Mouse (Mus musculus) spleen, adult 12 weeks (tissue): ENCODE measurements around the gene Hspb1.

ENCODE experiments used
- DNase-seq: peaks from one replicate; pipeline ENCODE4 v3.0.0; 2022; ENCODE audit warnings: low spot score

The Hspb1 gene

GRCm38 (mm10) chr5:135913201-135913600, 25.5 kb downstream of the Hspb1 start:
- no peak for DNase-seq

- no peak for DNase-seq
Observed at GRCm38 (mm10) chr5:135914156-135914555, 26.4 kb downstream of the Hspb1 start.

- no peak for DNase-seq
Observed at GRCm38 (mm10) chr5:135916051-135916565, 28.4 kb downstream of the Hspb1 start.

GRCm38 (mm10) chr5:135916601-135917000, 28.9 kb downstream of the Hspb1 start:
- no peak for DNase-seq

- no peak for DNase-seq
Observed at GRCm38 (mm10) chr5:135917327-135918058, 29.8 kb downstream of the Hspb1 start.

- no peak for DNase-seq
Observed at GRCm38 (mm10) chr5:135918059-135918437, 30.3 kb downstream of the Hspb1 start.

- DNase-seq: no peak
Observed at GRCm38 (mm10) chr5:135918593-135918992, 30.9 kb downstream of the Hspb1 start.

GRCm38 (mm10) chr5:135919902-135920301, 32.2 kb downstream of the Hspb1 start:
- no peak for DNase-seq

- no peak for DNase-seq
Observed at GRCm38 (mm10) chr5:135923901-135924300, 36.2 kb downstream of the Hspb1 start.

- DNase-seq: no peak
Observed at GRCm38 (mm10) chr5:135929685-135930424, 42.1 kb downstream of the Hspb1 start.

GRCm38 (mm10) chr5:135931526-135931925, 43.8 kb downstream of the Hspb1 start:
- no peak for DNase-seq

GRCm38 (mm10) chr5:135932359-135932758, 44.6 kb downstream of the Hspb1 start:
- no peak for DNase-seq

- DNase-seq: no peak
Observed at GRCm38 (mm10) chr5:135933222-135933899, 45.6 kb downstream of the Hspb1 start.

- no peak for DNase-seq
Observed at GRCm38 (mm10) chr5:135933900-135934441, 46.3 kb downstream of the Hspb1 start.

- DNase-seq: peak; percentile 98
Observed at GRCm38 (mm10) chr5:135934481-135935175, 46.9 kb downstream of the Hspb1 start, which contains the start of gene Ywhag. TSS of gene Ywhag (minus strand) at chr5:135934616.

GRCm38 (mm10) chr5:135935176-135935523, 47.4 kb downstream of the Hspb1 start:
- DNase-seq: no peak

- no peak for DNase-seq
Observed at GRCm38 (mm10) chr5:135935641-135936190, 48.0 kb downstream of the Hspb1 start.
